ENCODE assay signal across 10 mouse cellular contexts in the genomic region with DNA sequence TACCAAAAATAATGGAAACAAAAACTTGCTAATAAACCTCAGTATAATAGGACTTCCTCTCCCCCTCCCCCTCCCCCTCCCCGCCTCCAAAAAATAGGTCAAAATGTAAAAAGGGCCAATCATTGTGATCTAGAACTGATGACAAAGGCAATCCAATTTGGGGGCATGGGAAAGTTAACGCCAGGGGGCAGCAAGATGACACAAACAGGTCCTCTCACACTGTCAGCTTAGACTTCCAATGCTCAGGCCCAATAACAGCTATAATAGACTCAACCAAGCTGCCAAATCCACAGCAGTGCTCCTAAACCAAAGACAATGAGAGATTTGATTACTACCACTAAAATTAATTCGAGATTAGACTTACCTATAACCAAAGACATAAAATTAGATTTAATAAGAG. TPM values are rescaled to one million over a fixed set of nuclear protein-coding genes. Genes with fewer than 3 reads are reported as not detected.
DNase-seq lines count a peak whose midpoint lies in the region; ATAC-seq and TF ChIP-seq lines count a peak whose summit lies in the region.
"Had no signal": no experiment of that assay in that cellular context is flagged by ENCODE, and none has a peak within 500 bp of the region (broad histone marks: within the 10 kb centered on the region; RNA-seq: fewer than 3 reads in every experiment).

No protein-coding gene starts in this region.

- no peak for TF ChIP-seq POLR2A in kidney, adult 2 months (IDR thresholded peaks at IDR 0.05; ENCODE audit: low read depth, low read length)

- no peaks in the 10 kb centered on the region for H3K4me1 ChIP-seq in kidney, adult 2 months (ENCODE audit: control insufficient read depth, insufficient read depth, low read length)
- H3K4me1 ChIP-seq: heart, embryonic 15.5 days had no signal

- 6% methylated on average over 3 of the region's 3 CpGs for WGBS in kidney, adult 2 months

- intact Hi-C loops in left cerebral cortex, postnatal 4 days (cut with DNase I), result no loop called here

- no peaks in the 10 kb centered on the region for H3K36me3 ChIP-seq in kidney, adult 2 months (ENCODE audit: control insufficient read depth, insufficient read depth, low read length)
- H3K36me3 ChIP-seq: heart, embryonic 15.5 days had no signal

- TF ChIP-seq CTCF in kidney, adult 2 months (conservative IDR thresholded peaks at IDR 0.05; ENCODE audit: insufficient read depth, insufficient read length, low read depth, low read length), result peak; percentile 79

- peak; percentile 59; the same call in 1 of the 2 replicates for ATAC-seq in frontal cortex, adult (ENCODE audit: low TSS enrichment)
- ATAC-seq in erythroid progenitor cell, adult 5-6 weeks (replicated peaks; ENCODE audit: low FRiP score, poor library complexity, severe bottlenecking), result no peak

- DNase-seq in 3134 (ENCODE audit: extremely low read depth, insufficient read length, low spot score), result peak; percentile 0
- peak; percentile 76 for DNase-seq in CD4-positive, CD25-positive, alpha-beta regulatory T cell, adult 2 months (ENCODE audit: low read depth, low spot score)
- peak; percentile 67 for DNase-seq in brain, adult 2 months (ENCODE audit: low read depth, low spot score)
- DNase-seq in kidney, adult 2 months, result peak; percentile 79
- DNase-seq in left cerebral cortex, postnatal 4 days, result peak; percentile 24
- DNase-seq in right cerebral cortex, adult 2 months (ENCODE audit: low spot score in 2 of 2), result peak; percentile 6 to 18

- no peaks in the 10 kb centered on the region for H3K27me3 ChIP-seq in kidney, adult 2 months (replicated peaks; ENCODE audit: control insufficient read depth, insufficient read depth, low read length)
- H3K27me3 ChIP-seq: heart, embryonic 15.5 days had no signal

- no peak overlapping the region for H3K4me3 ChIP-seq in kidney, adult 2 months (ENCODE audit: insufficient read depth, low read depth, low read length)
- H3K4me3 ChIP-seq: heart, embryonic 15.5 days had no signal

- H3K27ac ChIP-seq in kidney, adult 2 months (ENCODE audit: insufficient read depth, low read depth, low read length), result no peak overlapping the region
- H3K27ac ChIP-seq: heart, embryonic 15.5 days had no signal

RNA-seq across cellular contexts. Expression of a gene that starts 16.5 kb away (rescaled TPM):
- polyA plus RNA-seq in kidney, adult 2 months (2012; rRNA removed), result 0.08 TPM in 1 of 2 replicates, not detected in the other
- not detected for total RNA-seq in left cerebral cortex, postnatal 4 days (2021)
- total RNA-seq in erythroid progenitor cell, adult 5-6 weeks (2015; ENCODE audit: low replicate concordance), result not detected in 2 replicates
- not detected in 2 replicates for total RNA-seq in erythroid progenitor cell, adult 5-6 weeks (2017; ENCODE audit: low replicate concordance)
- polyA plus RNA-seq: heart, embryonic 15.5 days; stomach, embryonic 14.5 days had no signal

RNA-seq across cellular contexts. Expression of a gene that starts 51.3 kb away (rescaled TPM):
- polyA plus RNA-seq in kidney, adult 2 months (2012; rRNA removed), result not detected in 2 replicates
- not detected for total RNA-seq in left cerebral cortex, postnatal 4 days (2021)
- total RNA-seq in erythroid progenitor cell, adult 5-6 weeks (2015; ENCODE audit: low replicate concordance), result not detected in 2 replicates
- not detected in 2 replicates for total RNA-seq in erythroid progenitor cell, adult 5-6 weeks (2017; ENCODE audit: low replicate concordance)
- polyA plus RNA-seq: heart, embryonic 15.5 days; stomach, embryonic 14.5 days had no signal

RNA-seq across cellular contexts. Expression of a gene that starts 55.1 kb away (rescaled TPM):
- polyA plus RNA-seq in kidney, adult 2 months (2012; rRNA removed), result not detected in 2 replicates
- total RNA-seq in left cerebral cortex, postnatal 4 days (2021), result not detected
- total RNA-seq in erythroid progenitor cell, adult 5-6 weeks (2015; ENCODE audit: low replicate concordance), result not detected in 2 replicates
- not detected in 2 replicates for total RNA-seq in erythroid progenitor cell, adult 5-6 weeks (2017; ENCODE audit: low replicate concordance)
- polyA plus RNA-seq: heart, embryonic 15.5 days; stomach, embryonic 14.5 days had no signal

Comparison
In these comparisons a context has a peak if more than half of its experiments do, and no peak if none do; other contexts are left out.
1. DNase-seq: peak in every context shown above with its lines; median percentile 79 in kidney, adult 2 months; 76 in CD4-positive, CD25-positive, alpha-beta regulatory T cell, adult 2 months; 67 in brain, adult 2 months; 24 in left cerebral cortex, postnatal 4 days; 12 in right cerebral cortex, adult 2 months; 0 in 3134.